Mouse (Mus musculus) G1E (cell line): Measurements from ENCODE around the gene Rnf20.

Source experiments
- CTCF ChIP-seq: IDR thresholded peaks from 2 replicates; pipeline ENCODE4 v1.5.1; 2012; ENCODE audit warnings: low read depth, low read length, inconsistent platforms, mixed read lengths
- GATA1 ChIP-seq: IDR thresholded peaks from 2 replicates; pipeline ENCODE4 v1.6.1; 2012; ENCODE audit warnings: borderline replicate concordance, low read length, inconsistent platforms, mixed read lengths
- TAL1 ChIP-seq: conservative IDR thresholded peaks from 2 replicates; pipeline ENCODE4 v1.6.1; 2012; ENCODE audit warnings: low read depth, low read length, inconsistent platforms, mixed read lengths

GRCm38 (mm10) chr4:49676071-49676470 is 44.3 kb downstream of the Rnf20 start:
- TF ChIP-seq TAL1: no peak
- no peak for TF ChIP-seq CTCF
- TF ChIP-seq GATA1: no peak
